Mouse (Mus musculus): ENCODE measurements around the gene Actr3b. TPM values are rescaled to one million over a fixed set of nuclear protein-coding genes. Genes with fewer than 3 reads are reported as not detected.
"Not testable (repeated sequence)": the region's sequence is repeated elsewhere in the genome, so short reads cannot be mapped to it uniquely, and the experiment has no call there.

The Actr3b gene
- 100 to 1,000 TPM; 191 to 211 TPM for total RNA-seq (2021)
- long read RNA-seq, experiment 1, transcript Actr3b-202 (11 exons, 2,031 nt): minor isoform, 111 of 419 reads
- long read RNA-seq, experiment 1, transcript Actr3b-201 (12 exons, 1,712 nt): major isoform, 219 of 419 reads
- long read RNA-seq, experiment 1, partial matches to known transcripts: 42 of 419 reads
- long read RNA-seq, experiment 1, other reads (novel, unspliced or antisense): 47 of 419 reads
- long read RNA-seq, experiment 2, transcript Actr3b-202 (11 exons, 2,031 nt): minor isoform, 101 of 354 reads
- long read RNA-seq, experiment 2, transcript Actr3b-201 (12 exons, 1,712 nt): major isoform, 197 of 354 reads
- long read RNA-seq, experiment 2, partial matches to known transcripts: 30 of 354 reads
- long read RNA-seq, experiment 2, other reads (novel, unspliced or antisense): 26 of 354 reads

DNA sequence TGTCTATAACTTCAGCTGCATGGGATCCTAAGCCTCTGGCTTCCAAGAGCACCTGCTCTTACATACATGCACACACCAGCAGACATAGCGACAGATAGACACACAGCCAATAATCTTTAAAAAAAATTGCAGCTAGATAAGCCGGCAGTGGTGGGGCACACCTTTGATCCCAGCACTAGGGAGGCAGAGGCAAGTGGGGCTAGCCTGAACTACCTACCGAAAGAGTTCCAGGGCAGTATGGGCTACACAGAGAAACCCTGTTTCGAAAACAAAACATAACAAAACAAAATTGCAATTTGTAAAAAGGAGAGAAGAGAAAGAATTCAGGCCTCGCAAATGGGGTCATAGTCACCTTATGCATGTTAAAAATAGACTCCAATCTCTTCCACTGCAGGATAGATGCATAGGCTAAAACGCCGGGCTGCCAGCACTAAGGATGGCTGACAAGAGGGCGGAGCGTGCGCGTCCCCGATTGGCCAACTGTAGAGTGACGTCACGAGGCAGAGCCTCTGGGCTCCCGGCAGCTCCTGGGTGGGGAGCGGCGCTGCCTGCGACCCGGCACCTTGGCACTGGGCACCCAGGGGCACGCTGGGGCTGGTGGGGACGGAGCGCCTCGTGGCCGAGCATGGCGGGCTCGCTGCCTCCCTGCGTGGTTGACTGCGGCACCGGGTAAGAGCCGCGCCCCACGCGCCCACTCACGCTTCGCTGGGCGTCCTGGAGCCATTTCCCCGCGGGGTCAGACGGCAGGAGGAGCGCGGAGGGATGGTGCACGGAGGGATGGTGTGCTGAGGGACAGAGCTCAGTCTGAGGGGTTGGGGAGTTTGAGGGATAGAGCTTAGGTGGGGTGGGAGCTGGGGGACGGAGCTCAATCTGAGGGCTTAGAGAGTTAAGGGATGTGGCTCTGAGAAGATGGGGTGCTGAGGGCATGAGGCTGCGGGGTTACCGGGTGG, at the start of gene Actr3b:
Gene Actr3b, plus strand, starts transcription at position 538 of the 950 bp plus-strand sequence.
- intact Hi-C loops (cut with DNase I): loop anchor here (2.0 to 5.0 kb wide), 3 partner anchors 15 to 73 kb away; no protein-coding TSS in a partner anchor
- DNase-seq (ENCODE audit: low spot score in 2 of 2): peak; percentile 93 to 94

DNA sequence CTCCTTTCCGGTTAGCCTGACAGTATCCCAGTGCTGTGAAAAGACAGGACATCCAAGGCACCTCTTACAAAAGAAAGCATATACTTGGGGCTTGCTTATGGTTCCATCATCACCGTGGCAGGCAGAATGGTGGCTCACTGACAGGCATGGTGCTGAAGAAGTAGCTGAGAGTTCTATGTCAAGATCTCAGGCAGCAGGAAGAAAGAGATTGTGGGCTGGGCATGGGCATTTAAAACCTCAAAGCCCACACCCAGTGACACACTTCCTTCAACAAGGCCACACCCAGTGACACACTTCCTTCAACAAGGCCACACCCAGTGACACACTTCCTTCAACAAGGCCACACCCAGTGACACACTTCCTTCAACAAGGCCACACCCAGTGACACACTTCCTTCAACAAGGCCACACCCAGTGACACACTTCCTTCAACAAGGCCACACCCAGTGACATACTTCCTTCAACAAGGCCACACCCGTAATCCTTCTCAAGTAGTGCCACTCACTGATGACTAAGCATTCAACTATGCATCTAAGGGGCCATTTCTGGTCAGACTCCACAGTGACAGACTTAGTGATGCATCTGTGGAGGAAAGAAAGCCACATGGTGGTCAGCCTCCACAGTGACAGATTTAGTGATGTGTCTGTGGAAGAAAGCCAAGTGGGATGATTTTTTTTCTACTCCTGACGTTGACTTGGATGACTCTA, 46.6 kb upstream of the Actr3b start:
- not testable (repeated sequence) for DNase-seq (ENCODE audit: low spot score in 2 of 2)
- intact Hi-C loops (cut with DNase I): loop anchor here (5.0 kb wide), 1 partner anchor 101 kb away; no protein-coding TSS in a partner anchor

DNA sequence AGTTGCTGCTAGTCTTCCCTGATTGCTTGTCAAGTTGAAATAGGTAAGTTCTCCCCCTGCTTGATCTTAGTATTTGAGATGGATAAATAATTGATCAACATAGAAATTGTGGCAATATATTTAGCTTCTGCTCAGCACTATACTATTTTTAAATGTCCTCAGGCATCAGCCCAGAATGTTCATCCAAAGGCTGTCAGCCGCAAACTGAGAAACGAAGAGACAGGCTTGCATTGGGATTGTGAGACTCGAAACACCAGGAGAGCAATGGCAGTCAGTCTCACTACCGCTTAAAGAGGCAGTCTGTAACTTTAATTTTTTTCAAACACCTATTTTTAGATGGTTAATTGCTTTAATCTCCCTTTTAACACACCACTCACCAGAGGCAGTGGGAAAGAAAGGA, 40.4 kb upstream of the Actr3b start:
- DNase-seq (ENCODE audit: low spot score in 2 of 2): peak in 1 of 2 experiments; percentile 49
- intact Hi-C loops (cut with DNase I): no loop called here

DNA sequence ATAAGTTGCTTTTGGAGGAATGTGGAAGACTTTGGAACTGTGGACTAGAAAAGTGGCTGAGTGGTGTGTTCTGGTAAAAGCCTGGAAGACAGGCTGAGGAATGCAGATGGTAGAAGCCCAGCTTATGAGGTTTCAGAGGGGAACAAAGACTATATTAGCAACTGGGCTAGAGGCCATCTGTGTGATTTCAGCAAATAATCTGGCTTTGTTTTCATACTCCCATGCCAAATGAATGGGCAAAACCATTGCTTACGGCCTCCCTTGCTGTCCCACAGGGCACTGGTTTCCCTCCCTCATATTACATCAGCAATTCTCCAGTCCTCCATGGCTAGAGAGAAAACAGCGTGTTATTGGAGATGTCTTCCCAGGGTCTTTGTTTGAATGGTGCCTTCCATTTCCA, 36.8 kb upstream of the Actr3b start:
- intact Hi-C loops (cut with DNase I): no loop called here
- no peak for DNase-seq (ENCODE audit: low spot score in 2 of 2)

DNA sequence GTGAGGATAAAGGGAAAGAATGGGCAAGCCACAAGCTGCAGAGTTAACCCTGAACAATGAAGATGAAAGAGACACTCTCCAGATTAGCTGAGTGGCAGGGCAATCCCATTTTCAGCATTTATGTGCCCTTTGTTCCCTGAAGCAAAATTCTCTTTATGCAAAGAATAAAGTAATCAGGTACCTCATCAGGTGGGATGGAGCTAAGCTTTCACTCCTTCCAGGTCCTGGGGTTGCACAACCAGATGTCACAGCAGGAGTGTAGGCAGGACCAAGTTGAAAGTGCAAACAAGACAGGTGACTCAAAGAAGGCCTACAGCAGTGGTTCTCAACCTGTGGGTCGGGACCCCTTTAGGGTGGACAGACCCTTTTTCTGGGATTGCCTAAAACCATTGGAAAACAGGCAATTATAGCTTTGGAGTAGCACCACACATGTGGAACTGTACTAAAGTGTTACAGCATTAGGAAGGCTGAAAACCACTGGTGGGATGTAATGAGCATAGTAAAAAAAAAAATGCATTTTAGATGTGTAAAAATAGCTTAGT, 35.6 kb upstream of the Actr3b start:
- intact Hi-C loops (cut with DNase I): no loop called here
- no peak for DNase-seq (ENCODE audit: low spot score in 2 of 2)

DNA sequence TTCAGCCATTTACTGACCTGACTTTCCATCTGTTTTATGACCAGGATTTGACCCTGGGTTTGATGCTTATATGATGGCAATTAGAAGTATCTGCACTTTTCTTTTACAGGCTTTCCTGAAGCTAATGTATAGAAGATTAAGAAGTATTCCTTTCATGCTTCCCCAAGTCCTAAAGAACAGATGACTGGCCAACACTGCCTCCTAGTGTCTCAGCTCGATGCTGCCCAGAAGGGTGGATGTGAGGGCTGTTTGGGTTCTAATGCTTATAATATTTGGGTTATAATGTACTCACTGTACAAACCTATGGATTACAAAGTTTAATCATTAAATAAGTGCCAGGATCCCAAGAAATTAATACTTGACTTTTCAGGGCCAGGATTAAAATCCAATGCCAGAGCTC, 25.5 kb upstream of the Actr3b start:
- intact Hi-C loops (cut with DNase I): loop anchor here (2.0 kb wide), 1 partner anchor 306 kb away; no protein-coding TSS in a partner anchor
- DNase-seq (ENCODE audit: low spot score in 2 of 2): peak; percentile 38 to 55

DNA sequence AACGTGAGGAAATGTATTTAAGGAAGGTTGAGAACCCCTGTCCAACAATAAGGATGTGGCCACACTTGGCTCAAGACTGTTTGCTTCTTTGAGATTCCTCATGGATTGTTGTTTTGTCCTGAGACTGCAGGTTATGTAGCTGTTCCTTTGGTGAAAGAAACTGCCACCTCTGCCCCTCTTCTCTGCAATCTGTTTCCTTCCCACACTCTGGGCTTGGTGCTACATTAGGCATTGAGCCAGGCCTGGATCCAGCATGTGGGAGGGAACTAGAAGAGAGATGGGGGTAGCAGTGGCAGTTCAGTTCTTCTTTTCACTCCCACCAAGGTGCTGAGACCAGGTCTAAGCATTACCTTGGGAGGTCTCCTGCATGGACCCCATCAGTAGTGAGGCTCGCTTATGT, 23.9 kb upstream of the Actr3b start:
- DNase-seq (ENCODE audit: low spot score in 2 of 2): peak; percentile 60 to 73
- intact Hi-C loops (cut with DNase I): loop anchor here (2.0 kb wide), 1 partner anchor 307 kb away; no protein-coding TSS in a partner anchor

DNA sequence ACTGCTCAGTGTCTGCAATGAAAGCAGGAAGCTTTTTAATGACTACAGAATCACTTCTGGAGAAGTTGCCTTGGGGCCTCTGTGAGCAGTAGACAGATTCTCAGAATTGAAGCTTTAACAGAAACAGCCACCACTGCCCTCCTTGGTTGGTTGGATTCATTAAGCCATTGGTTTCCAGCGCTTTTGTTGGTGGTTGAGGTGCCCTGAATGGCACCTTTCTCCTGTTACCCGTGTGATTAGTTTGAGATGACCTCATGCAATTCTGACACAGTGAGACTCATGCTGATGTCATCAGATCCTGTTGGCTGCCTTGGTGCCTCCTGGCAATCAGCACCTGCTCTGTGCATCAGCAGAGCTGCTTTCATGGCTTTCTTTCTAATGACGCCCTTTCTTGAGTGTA, 21.3 kb upstream of the Actr3b start:
- intact Hi-C loops (cut with DNase I): no loop called here

DNA sequence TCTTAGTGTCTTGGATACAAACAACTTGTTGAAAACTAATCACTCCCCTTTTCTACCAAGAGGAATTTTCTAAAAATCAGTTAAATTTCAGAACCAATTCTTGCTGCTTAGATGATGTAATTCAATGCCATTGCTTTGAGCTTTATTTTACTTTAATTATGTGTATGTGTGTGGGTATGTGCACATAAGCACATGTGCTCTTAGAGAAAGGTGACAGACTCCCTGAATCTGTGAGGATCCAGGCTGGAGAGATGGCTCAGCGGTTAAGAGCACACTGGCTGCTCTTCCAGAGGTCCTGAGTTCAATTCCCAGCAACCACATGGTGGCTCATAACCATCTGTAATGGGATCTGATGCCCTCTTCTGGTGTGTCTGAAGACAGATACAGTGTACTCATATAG, 20.9 kb upstream of the Actr3b start:
- DNase-seq (ENCODE audit: low spot score in 2 of 2); intact Hi-C loops (cut with DNase I): not testable (repeated sequence)

More for the DNA sequence above, 21.3 kb upstream of the Actr3b start:
- no peak for DNase-seq (ENCODE audit: low spot score in 2 of 2)

DNA sequence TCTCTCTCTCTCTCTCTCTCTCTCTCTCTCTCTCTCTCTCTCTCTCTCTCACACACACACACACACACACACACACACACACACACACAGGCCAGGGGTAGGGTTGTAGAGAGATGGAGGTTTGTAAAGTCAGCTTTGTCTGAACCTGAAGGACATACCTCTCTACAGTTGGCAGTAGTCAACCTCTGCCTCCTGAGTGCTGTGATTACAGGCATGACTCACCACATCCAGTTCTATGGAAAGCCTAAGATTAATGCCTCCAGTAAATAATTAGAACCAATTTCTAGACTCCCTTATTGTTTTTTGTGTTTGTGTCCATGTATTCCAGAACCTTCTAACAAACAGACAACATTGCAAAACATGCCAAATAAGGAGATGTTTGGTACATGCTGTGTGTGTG, 11.9 kb upstream of the Actr3b start:
- DNase-seq (ENCODE audit: low spot score in 2 of 2): no peak
- intact Hi-C loops (cut with DNase I): no loop called here

DNA sequence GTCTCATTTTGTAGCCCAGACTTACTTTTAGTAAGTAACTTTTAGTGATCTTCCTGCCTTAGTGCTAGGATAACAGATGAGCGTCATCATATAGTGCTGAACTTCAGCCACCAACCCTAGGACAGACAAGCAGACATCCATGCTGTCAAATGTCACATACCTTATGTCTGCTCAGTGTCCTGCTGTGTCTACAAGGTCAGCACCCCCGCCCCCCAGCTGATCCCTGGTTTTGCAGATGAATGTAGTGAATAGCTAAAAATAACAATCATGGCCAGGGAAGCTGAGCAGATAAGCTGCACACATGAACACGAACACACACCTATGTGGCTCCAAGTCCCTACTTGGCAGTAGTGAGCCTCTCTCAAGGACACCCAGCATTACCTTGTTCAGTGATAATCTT, 11.2 kb upstream of the Actr3b start:
- DNase-seq (ENCODE audit: low spot score in 2 of 2): no peak
- intact Hi-C loops (cut with DNase I): no loop called here

DNA sequence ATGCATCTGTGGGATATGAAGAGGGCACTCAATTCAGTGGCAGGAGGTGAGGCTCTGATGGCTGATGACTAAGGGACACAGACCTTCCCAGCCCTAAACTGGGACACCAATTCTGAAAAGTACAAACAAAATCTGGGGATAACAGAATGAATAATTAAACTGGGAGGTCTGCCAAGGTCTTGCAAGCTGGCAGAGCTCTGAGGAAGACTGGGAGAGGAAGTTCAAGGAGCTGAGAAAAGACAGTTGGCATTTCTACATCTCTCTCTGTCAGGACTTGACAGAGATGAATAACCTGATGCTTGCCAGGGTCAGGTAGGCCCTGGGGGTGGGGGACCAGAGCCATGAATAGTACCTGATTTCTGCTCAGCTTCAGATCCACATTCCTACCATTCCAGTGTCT, 8.2 kb upstream of the Actr3b start:
- DNase-seq (ENCODE audit: low spot score in 2 of 2): no peak
- intact Hi-C loops (cut with DNase I): no loop called here

DNA sequence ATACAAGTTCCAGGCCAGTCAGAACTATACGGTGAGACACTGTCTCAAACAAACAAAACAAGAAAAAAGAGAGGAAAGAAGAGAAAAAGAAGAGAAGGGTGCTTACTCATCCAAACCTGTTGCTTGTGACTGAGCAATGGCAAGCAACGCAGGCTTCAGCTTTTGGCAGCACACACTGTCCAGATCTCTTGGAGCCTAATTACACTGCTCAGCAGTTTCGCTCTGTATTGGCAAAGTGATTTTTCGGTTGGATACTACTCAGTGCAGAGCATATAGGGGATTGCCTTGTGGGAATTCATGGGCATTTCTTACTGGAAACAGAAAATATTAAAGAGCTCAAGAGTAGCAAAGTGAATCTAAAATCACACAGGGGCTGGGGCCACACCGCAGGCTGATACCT, 6.9 kb upstream of the Actr3b start:
- intact Hi-C loops (cut with DNase I): no loop called here
- peak in 1 of 2 experiments; percentile 57 for DNase-seq (ENCODE audit: low spot score in 2 of 2)

DNA sequence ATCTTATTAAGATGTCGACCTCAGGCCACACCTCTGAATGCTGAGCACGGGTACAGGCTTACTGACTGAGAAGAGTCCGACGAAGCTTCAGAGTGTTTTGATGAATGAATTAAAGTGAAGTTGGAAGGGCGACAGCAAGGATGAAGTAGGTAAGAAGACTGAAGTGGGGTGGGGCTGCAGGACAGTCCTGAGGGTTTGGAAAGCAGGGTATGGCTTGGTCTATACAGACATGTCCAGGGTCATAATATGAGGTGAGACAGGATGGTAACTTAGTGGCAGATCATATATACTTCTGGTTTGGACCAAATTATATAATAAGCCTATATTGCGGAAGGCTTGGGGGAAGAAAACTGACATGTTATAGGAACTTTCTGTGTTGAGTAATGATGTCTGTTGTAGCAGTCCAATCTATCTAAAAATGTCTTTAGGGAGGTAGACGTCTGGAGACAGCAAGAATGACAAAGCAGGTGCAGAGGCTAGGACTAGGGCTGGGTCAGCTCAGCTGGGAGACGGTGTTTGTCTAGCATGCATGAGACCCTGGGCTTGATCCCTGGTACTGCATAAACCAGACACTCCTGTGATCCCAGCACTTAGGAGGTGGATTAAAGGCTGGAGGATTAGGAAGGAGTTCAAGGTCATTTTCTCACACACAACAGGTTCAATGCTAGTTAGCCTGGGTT, 6.1 kb upstream of the Actr3b start:
- no peak for DNase-seq (ENCODE audit: low spot score in 2 of 2)
- intact Hi-C loops (cut with DNase I): no loop called here

DNA sequence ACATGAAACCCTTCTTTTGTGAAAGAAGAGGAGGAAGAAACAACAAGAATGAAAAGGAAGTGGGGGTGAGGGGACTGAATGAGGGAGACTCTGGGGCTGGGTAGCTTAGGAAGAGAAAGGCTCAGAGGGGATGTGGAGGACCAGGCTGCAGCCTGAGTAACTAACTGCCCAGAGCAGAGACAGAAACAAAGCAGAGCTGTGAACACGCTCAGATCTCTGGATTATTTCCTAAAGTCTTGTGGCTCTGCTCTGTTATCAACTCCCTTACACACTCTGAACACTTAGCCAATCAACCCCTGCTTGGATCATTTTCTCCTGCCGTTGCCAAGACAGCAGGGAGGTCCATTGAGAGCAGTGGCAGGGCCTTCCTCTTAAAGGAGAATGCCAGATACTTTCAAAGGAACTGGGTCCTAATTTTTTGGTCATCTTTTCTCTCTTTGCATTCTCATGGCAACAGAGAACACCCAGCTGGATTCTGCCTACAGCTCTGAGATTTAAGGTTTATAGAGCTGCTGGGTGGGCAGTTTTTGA, 5.5 kb upstream of the Actr3b start:
- peak in 1 of 2 experiments; percentile 66 for DNase-seq (ENCODE audit: low spot score in 2 of 2)
- intact Hi-C loops (cut with DNase I): no loop called here

DNA sequence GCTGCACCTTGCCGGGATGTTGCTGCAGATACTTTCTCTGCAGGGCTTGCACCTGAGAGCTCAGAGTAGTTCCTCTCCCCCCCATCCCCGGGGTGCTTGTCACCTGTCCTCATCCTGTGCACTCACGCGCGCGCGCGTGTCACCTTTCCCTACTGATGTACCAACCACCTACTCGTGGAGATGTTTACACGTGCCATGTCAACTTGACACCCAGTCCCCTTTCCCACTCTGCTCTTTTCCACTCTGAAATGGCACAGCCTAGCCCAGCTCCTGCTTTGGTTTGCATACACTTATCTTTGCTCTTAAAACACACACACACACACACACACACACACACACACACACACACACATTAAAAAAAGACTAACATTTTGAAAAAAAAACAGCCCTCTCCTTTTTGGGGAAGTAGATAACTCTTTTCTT, 624 bp downstream of the Actr3b start:
- intact Hi-C loops (cut with DNase I): loop anchor here (2.0 to 5.0 kb wide), 3 partner anchors 14 to 72 kb away; no protein-coding TSS in a partner anchor

DNA sequence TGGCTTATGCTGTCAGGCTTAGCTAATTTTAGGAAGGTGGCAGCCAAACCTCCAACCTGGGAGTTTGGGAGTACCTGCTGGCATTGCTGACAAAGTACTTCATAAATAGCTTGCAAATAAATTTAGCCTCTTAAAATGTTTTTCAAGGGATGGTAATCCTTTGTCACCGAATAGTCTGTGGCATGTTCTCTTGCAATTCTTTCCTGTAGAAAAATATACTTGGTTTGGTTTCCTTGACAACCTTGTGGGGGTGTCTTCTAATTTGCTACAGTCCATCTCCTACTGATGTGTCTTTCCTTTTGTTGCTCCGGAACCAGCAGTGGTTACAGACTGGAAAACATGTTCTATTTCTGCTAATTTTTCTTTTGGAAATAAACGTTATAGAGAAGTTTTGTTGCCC, 1.1 kb downstream of the Actr3b start:
- peak in 1 of 2 experiments; percentile 62 for DNase-seq (ENCODE audit: low spot score in 2 of 2)
- intact Hi-C loops (cut with DNase I): loop anchor here (2.0 to 5.0 kb wide), 3 partner anchors 14 to 71 kb away; no protein-coding TSS in a partner anchor

More for the DNA sequence above, 624 bp downstream of the Actr3b start:
- DNase-seq (ENCODE audit: low spot score in 2 of 2): peak; percentile 55 to 73

DNA sequence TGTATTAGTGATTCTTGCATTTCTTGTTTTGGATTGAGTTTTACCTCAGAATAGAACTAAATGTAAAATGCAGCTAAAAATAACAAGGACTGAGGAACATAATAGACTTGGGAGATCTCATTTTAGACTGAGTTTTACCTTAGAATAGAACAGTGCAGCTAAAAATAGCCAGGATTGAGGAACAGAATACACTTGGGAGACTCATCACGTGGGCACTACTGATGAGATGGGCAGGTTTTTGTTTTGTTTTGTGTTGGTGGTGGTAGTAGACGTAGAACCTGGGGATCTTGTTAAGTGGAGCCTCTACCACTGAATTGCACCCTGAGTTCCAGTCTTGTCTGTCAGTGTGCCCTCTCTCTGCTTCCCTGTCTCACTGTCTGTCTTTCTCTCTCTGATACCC, 2.1 kb downstream of the Actr3b start:
- DNase-seq (ENCODE audit: low spot score in 2 of 2): peak in 1 of 2 experiments; percentile 62
- intact Hi-C loops (cut with DNase I): loop anchor here (2.0 to 5.0 kb wide), 3 partner anchors 13 to 70 kb away; no protein-coding TSS in a partner anchor
